Mouse (Mus musculus) ovary, postnatal 10 days (tissue): ENCODE results near the gene C130032M10Rik.
"Not testable (repeated sequence)": the region's sequence is repeated elsewhere in the genome, so short reads cannot be mapped to it uniquely, and the experiment has no call there.

ENCODE experiments used
- DNase-seq: peaks from one replicate; pipeline ENCODE4 v3.0.0; 2022; ENCODE audit warnings: low spot score

The C130032M10Rik gene

DNA sequence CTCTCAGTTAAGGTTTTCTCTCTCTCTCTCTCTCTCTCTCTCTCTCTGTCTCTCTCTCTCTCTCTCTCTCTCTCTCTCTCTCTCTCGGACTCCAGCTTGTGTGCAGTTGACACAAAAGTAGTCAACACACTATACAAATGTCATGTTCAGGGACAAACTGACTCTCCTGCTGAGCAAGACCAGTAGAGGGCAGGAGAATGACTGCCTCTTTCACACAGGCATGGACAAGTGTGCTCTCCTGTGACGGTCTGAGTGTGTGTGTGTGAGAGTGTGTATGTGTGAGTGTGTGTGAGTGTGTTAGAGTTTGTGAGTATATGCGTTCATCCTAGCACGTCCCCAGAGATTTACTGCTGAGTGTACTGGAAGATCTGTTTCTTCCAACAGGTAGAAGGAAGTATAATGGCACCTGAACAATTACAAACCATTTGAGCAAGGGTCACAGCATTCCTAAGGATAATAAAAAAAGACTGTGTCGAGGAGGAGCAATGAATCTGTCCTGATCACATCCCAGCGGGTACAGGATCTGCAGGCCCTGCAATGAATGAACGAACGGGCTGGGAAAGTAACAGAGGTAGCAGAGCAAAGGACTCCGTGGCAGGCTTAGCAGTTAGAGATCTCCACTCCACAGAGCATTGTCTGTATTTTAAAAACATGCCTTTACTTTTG is 3.4 kb downstream of the C130032M10Rik start:
- no peak for DNase-seq

DNA sequence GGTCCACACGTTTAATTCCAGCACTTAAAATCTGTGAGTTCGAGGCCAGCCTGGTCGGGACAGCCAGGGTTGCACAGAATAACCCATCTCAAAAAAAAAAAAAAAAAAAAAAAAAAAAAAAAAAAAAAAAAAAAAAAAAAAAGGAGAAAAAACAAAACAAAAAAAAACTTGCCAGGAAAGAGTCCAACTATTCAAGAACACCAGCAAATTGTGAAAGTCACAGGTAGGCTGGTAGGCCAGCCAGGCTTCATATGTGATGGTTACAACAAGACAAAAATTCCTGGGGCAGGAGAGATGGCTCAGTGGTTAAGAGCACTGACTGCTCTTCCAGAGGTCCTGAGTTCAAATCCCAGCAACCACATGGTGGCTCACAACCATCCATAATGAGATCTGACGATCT is 5.0 kb downstream of the C130032M10Rik start:
- DNase-seq = not testable (repeated sequence)

DNA sequence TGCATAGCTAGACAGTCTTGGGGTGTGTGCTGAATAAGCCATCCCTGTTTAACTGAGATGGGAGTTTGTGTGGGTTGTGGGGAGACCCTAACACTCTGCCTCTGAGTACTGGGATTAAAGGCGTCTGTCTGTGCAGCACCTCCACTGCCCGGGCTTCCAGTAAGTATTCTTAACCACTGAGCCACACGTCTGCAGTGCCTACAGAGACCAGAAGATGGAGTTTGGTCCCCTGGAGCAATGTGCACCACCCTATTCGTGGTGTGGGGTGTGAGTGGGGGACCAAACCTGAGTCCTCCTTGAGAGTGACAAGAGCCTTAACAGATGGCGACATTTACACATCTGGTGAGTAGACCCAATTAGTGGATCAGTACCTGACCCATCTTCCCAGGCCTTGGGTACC is 6.5 kb downstream of the C130032M10Rik start:
- DNase-seq = no peak

DNA sequence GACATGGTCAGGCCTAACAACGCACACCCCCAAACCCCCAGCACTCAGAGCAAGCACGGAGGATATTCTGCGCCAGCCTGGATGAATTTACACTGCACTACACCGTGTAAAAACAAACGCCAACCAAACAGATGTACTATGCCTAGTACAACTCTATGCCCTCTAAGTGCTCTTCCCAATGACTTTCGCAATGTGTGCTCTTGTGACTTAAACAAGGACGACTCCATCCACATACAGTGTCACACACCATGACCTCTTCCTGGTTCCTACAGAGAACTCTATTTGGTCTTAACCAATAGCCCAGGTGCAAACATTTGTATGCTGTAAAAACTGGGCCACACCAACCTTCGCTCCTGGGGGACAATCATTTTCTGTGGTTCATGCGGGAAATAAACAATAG is 7.0 kb downstream of the C130032M10Rik start:
- DNase-seq = no peak

DNA sequence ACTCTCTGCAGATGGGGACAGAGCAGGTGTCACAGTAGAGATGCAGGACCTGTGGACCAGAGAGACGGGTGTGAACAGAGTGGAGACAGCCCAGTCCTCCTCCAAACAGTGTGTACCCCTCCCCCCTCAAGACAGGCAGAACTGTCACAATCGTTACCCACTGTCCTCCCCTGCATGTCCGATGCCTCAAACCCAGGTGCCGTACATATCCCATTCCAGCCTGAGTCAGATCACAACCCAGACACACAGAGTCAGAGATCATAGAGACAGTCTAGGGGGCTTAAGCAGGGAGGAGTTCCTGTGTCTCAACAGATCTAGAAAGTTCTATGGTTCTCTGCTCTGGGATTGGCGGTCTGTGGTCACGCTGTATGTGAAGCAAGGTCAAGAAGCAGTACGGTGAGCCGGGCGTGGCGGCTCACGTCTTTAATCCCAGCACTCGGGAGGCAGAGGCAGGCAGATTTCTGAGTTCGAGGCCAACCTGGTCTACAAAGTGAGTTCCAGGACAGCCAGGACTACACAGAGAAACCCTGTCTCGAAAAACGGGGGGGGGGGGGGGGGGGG is 9.7 kb downstream of the C130032M10Rik start:
- no peak for DNase-seq

DNA sequence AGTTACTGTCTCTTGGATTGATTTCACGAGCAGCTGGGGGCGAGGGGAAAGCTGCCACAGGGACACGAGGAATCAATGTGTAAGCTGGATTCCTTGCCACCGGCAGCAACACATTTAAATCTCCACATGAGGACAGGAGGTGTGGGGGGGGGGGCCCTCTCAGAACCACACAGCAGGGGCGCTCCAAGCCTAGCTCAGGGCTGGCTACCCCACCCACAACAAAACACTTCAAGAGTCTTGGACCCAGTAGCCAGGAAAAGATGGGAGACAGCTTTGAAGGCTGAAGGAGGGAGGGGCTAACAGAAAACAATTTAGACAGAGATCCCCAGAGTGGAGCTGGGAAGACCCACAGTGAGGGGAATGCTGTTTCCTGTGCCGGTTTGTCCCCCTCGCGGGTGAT is 10.4 kb downstream of the C130032M10Rik start:
- no peak for DNase-seq

DNA sequence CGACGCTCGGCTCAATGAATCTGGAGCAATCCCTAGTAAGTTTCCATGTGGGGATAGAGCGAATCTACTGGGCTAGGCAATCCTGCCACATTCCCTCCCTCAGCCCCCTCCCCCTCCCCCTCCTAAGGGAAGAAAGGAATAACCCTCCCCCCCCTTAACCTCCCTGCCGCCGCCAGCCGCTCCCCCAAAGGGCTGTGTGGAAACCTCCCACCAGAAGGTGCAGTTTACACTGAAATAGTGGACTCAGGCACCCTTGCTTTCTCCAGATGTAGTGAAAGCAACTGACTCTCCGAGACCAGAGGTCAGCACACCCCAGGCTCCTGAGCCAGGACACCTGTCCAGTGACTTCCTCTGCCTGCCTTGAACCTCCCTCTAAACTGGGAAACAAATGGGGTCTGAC is 11.1 kb downstream of the C130032M10Rik start:
- DNase-seq = no peak

DNA sequence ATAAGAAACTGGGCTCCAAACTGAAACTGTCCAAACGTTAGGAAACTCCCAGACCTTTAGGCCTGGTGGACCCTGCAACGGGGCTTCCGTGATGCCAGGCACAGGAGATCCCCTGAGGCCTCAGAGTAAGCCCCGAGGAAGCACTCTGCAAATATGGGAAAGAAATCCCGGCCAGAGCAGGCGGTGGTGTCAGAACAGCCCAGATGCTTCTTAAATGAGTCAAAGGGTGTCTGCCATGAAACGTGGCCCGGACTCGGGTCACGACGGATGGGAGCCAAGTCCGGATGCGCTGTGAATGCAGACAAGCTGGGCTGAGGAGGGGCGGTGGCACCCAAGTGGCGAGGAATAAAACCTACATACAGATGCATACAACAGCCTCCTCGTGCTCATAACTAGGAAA is 11.6 kb downstream of the C130032M10Rik start:
- DNase-seq = no peak

DNA sequence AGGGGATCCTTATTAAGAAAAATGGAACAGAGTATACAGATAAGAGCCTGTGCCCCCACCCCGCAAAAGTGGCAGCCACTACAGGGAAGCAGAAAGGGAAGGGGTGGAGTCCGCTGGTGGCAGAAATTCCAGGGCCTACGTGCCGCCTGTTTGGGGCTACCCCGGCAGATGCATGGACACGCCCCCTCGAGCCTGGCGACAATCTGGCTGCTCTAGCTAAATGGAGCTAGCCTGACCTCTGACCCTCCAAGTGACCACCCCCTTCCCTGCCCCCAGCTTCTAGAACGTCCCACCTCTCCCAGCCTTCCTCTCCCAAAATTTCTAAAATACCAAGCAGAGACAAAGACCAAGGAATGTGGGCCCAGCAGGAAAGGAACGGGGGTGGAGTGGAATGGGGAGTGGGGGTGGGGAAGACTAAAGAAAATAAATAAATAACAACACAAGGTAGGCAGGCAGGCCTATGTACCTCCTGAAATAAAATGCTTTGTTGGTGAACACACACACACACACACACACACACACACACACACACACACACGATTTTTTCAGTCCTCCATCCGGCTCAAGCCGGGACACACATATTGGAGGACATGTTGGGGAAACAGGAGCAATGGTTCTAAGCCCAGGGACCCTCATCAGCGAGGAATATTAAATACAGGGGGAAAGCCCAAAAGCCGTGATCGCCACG is 12.6 kb downstream of the C130032M10Rik start:
- DNase-seq = no peak

DNA sequence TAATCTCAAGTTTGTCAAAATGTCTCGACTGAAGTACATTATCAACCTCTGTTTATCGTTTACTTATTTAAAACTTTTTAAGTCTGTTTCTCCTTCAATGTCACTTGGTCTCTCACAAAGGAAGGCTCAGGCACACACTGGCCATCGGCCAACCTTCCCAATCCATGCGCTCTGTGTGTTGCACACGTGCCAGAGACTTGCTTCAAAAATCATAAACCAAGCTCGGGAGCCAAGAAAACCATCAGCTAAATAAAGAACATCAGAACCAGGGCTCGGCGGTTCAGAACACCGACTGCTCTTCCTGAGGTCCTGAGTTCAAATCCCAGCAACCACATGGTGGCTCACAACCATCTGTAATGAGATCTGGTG is 13.2 kb downstream of the C130032M10Rik start:
- no peak for DNase-seq

DNA sequence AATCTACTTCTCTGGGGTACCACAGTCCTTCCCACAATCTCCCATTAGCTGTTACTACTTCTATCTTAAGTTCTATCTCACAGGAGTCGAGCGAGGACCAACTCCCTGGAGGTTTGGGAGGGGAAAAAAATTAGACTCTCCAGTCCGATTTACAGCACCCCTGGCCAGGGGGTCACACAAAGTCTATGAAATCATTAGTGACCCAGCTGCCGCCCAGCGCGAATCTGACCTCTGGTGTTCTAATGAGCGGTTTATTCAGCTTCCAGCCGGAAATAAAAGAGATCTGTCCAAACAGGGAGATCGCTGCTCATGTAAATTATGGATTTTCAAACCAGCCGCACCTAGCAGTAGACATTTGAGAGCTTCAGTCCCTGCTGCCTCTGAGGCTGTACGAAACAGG is 15.8 kb downstream of the C130032M10Rik start:
- no peak for DNase-seq

DNA sequence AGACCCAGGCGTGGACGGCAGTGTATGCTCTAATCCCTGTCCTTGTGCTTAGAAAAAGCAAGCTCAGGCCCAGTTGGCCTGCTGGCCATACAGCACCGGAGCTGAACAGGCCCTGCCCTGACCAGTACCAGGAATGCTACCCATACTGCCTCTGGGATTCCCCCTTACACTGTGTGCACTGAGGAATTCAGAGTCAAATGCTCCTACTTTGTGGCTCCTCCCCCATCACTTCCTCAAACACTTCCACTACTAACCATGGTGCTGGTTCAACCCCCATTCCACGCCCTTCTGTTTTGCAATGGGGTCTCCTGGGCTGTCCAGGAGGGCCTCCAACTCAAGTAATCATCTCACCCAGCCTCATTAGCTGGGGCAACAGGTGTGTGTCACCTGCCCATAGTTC is 18.4 kb downstream of the C130032M10Rik start:
- DNase-seq = no peak

DNA sequence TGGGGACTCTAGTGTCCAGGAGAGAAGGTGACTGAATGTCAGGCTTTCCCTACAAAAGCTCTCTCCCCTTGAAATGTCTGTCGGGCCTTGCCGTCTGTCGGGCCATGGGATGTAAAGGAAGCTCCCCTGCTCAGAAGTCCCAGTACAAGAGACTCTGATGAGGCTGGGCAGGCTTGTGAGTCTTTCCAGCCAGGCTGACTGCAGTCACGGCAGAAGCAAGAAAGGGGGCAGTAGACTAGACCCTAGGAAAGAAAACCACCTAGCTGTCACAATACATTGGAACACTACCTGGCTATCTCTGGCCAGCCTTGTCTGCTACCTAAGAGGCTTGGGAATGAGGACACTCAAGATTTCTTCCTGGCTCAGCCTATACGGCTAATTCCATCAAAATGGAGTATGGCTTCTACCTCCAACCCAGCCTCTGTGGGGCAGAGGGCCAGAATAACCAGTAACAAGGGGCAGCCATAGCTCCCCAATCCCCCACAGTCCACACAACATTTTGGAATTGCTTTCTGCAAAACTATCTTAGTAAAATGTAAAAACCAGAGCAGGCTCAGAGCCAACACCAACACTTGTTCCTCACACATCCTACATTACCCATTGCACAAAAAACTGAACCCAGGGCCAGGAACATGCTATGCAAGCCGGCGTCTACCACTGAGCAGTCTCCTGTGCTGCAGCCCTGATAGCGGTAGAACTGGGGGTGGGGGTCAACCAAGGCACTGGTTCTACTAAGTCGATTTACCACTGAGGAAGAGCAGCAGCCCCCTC is 19.4 kb downstream of the C130032M10Rik start:
- no peak for DNase-seq

DNA sequence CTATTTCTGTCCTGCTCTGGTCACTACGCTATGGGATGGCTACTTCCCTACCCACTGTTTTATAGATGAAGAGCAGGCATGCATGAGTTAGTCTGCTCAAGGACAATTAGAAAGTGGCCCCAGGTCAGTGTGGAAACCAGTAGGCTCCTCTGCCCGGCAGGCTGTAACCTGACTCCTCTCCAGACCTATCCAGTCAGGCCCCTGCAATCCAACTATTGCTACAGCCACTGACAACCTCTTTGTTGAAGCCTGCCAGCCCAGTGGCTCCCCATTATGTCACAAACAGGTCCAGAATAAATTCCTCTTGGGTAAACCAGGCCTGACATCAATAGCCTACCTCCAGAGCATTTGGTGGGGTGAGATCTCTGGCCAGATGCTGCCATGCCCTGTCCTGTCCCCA is 21.1 kb downstream of the C130032M10Rik start:
- no peak for DNase-seq

DNA sequence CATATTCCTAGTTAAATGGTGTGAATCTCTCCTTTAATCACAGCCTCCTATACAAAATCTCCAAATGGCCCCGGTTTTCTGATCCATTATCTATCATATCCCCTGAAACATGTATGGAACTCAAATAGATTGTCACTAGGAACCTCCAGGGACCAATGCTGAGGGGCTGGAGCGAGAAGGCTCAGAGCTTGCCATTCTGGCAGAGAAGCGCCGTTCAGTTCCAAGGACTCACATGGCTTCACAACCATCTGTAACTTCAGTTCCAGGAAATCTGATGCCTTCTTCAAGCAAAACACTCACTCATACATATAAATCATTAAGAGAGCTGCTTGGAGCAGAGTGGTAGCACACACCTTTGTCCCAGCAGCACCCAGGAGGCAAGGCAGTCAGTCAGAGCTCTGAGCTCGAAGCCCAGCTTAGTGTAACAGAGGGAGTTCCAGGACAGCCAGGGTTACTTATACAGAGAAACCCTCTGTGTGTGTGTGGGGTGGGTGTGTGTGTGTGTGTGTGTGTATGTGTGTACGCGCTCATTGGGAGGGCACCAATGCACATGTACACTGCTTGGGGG is 23.6 kb downstream of the C130032M10Rik start:
- no peak for DNase-seq

DNA sequence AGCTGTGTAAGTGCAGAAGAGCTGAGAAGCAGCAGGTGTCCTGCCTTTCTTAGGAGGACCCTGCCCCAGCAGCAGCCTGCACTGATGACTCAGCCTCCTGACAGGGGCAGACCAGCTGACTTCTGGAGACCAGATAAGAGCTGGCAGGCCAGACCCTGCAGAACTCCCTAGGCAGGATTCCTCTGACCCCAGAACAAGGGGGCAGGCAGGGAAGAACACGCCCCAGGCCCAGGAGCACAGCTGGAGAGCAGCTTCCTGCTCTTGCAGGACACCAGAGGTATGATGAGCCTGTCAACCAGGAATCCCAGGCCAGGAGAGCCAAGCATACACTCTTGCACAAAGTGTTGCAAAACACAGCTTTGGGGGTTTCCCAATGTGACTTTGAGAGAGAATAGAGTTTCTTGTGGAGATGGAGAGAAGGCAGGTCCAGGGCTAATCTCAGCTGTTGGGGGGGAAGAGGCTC is 25.8 kb downstream of the C130032M10Rik start:
- no peak for DNase-seq

DNA sequence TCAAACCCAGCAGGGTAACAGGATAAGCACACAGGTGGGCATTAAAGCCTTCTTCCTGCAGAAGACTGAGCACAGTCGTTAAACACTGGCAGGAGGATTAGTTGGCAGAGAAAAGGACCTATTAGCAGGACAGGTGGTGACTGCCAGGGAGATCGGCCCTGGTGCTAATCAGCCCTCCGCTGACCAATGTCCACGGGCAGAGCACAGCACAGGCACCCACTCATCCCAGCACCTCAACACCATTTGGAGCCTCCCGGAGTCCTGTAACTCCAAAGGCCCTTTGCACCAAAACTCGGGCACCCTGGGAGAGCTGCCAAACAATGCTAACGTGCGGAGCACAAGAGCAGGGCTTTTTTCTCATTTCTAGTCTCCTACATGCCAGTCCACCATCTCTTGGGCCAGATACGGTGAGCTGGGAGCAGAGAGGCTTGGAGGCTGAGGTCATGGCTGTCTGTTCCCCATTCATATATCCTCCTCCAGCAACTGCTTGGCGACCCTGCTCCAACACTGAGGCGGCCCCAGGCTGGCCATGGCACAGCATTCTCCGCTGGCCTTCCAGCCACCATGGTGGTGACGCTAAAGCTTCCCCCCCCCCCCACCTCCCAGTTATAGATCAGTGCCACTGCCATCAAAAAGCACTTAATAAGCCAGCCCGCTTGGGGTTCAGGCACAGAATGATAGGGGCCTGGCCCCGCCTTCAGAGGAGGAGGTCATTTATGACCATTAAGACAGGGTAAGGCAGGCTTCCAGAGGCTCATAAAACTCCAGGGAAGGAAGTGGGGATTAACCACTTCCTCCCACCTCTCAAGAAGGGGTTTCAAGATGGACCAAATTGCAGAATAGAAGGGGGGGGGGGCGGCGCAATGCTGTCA is 28.6 kb downstream of the C130032M10Rik start:
- no peak for DNase-seq

DNA sequence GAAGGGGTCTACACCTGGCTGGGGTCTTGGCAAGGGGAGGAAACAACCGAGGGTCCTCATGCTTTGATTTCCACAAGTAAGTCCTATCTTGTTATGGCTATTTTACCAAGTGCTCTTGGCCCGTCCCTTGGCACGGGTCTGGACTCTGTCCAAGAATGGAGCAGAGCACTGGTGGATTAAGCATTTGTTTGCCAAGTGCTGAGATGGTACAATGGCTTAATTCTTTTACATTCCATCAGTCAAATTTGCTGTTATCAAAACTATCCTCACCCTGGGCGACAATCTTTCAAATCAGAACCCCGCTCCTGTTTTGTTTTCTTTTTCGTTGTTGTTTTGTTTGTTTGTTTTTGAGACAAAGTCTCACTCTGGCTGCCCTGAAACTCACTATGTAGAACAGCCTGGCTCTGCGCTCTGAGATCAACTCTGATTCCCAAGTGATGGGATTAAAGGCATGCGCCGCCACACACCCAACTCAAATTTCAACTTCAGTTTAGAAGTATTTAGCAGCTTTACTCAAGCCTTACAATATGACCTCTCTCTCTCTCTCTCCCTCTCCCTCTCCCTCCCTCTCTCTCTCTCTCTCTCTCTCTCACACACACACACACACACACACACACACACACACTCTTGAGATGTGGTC is 29.4 kb downstream of the C130032M10Rik start:
- DNase-seq = no peak

DNA sequence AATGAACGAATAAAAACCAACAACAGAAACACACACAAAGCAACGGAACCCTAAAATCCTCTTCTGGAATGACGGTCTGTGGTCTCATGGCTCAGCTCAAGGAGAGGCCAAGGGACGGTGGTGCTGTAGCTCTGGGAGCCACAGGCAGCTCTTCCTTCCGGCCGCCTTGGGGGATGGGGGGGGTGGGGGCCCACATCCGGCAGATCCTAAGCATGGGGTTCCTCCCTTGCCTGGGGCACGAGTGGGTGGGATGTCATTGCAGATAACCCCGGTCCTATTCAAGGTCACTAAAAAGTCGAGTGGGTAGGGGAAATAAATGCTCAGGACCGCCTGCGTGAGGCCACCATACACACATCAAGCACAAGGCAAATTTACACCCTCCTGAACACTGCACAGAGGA is 31.3 kb downstream of the C130032M10Rik start:
- no peak for DNase-seq

DNA sequence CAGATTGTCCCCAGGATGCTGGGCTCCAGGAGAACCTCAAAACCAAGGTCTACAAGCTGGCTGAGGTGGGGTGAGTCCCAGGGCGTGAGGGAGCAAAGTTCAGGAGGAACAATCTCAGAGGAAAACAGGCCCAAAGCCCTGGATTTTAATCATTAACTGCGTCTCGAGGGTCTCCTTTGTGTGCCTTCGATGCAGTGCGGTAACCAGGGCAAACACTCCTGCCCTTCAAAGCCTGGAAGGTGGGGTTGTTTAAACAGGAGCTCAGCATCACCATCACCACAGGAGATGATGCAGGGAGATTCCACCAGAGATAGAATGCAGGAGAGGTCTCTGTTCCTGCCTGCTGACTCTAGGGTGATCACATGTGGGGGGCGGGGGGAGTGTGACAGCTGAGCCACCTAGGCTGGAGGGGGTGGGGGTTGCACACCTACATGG is 32.2 kb downstream of the C130032M10Rik start:
- no peak for DNase-seq

DNA sequence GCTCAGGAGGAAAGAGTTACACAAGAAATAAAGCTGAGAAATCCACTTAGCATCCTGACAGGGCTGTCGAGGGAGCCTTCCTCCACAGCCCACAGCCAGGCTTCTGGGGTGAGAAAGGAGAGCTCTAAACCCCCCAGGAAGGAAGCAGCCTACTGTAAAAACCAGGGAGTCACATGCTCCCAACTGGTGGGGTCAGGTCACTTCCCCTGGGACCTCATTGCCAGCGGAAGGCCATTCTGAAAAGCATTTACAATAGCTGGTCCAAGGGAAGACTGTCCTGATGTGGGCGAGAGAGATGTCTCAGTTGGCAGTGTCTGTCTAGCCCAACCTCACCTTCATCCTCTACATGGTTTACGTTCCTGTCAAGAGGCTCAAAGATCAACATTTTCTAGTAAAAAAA is 33.0 kb downstream of the C130032M10Rik start:
- no peak for DNase-seq
